Mouse (Mus musculus) stomach, embryonic 14.5 days (tissue): ENCODE measurements around the gene Ripor2. TPM values are rescaled to one million over a fixed set of nuclear protein-coding genes. Genes with fewer than 3 reads are reported as not detected.

Experiments used
- ATAC-seq: fragments of 200-750 bp; cut with Nextera tagmentation; 2 replicates; pipeline ENCODE4 v1.8.0; 2017; ENCODE audit warnings: low read depth, moderate TSS enrichment; ENCODE audit not compliant: insufficient number of reproducible peaks, insufficient read depth, low FRiP score
- H3K27ac ChIP-seq: fragments of 300-500 bp; sonication (generic); 2 replicates; pipeline ENCODE4 v1.5.1; 2014; ENCODE audit warnings: mild to moderate bottlenecking, low read length, moderate library complexity, mixed read lengths
- H3K27me3 ChIP-seq: fragments of 300-500 bp; sonication (generic); 2 replicates; pipeline ENCODE4 v1.6.1; 2014; ENCODE audit warnings: low read length, control low read depth, mixed read lengths; ENCODE audit not compliant: control insufficient read depth, insufficient read depth
- H3K36me3 ChIP-seq: fragments of 300-500 bp; sonication (generic); 2 replicates; pipeline ENCODE4 v1.6.1; 2014; ENCODE audit warnings: mild to moderate bottlenecking, control low read depth, low read length, moderate library complexity, mixed read lengths; ENCODE audit not compliant: control insufficient read depth, insufficient read depth
- H3K4me1 ChIP-seq: fragments of 300-500 bp; sonication (generic); 2 replicates; pipeline ENCODE4 v1.6.1; 2014; ENCODE audit warnings: low read length, control low read depth, mixed read lengths; ENCODE audit not compliant: control insufficient read depth, insufficient read depth
- H3K4me2 ChIP-seq: fragments of 300-500 bp; sonication (generic); replicated peaks from 2 replicates; pipeline ENCODE4 v1.6.1; 2014; ENCODE audit warnings: low read depth, low read length, control low read depth
- H3K4me3 ChIP-seq: fragments of 300-500 bp; sonication (generic); 2 replicates; pipeline ENCODE4 v1.5.1; 2014; ENCODE audit warnings: low read depth, low read length, control low read depth
- H3K9ac ChIP-seq: fragments of 300-500 bp; sonication (generic); replicated peaks from 2 replicates; pipeline ENCODE4 v1.6.1; 2014; ENCODE audit warnings: low read depth, mild to moderate bottlenecking, control low read depth, low read length, moderate library complexity, mixed read lengths
- H3K9me3 ChIP-seq: fragments of 300-500 bp; sonication (generic); 2 replicates; pipeline ENCODE4 v1.6.1; 2016; ENCODE audit warnings: low read depth, low read length, control low read depth; ENCODE audit not compliant: control insufficient read depth
- WGBS: fragments of 180-500 bp; shearing (Covaris S2); extraction: QIAGEN DNeasy Blood & Tissue Kit; methylation state at CpG from one replicate; pipeline ENCODE4 v1.1.7; 2014; 5-methylcytosine and 5-hydroxymethylcytosine counted together
- polyA plus RNA-seq: library from polyadenylated mRNA; unstranded; fragments of >200 nt; fragmentation: Nextera tagmentation; extraction: Ambion mirVana; gene quantifications from 2 replicates; pipeline ENCODE4 v1.2.1, GENCODE M21; 2014

The Ripor2 gene
- polyA plus RNA-seq, 1 experiment from 2014 or later, result 2.3 TPM

- ATAC-seq, result no peak
- no peaks in the 10 kb centered on the region for H3K27me3 ChIP-seq
- H3K4me1 ChIP-seq, result peaks cover 16% of the 10 kb centered on the region; the same call in 1 of the 2 replicates
- H3K4me3 ChIP-seq, result no peak overlapping the region
- H3K4me2 ChIP-seq, result no peak overlapping the region
- H3K9ac ChIP-seq, result no peak overlapping the region
- WGBS, result 72% methylated on average over 7 of the region's 7 CpGs
- H3K27ac ChIP-seq, result no peak overlapping the region
- H3K36me3 ChIP-seq, result no peaks in the 10 kb centered on the region
- no peaks in the 10 kb centered on the region for H3K9me3 ChIP-seq
Observed at GRCm38 (mm10) chr13:24717677-24718076, 135.7 kb downstream of the Ripor2 start.

- H3K4me2 ChIP-seq, result no peak overlapping the region
- no peaks in the 10 kb centered on the region for H3K9me3 ChIP-seq
- no peak overlapping the region for H3K4me3 ChIP-seq
- no peak overlapping the region for H3K9ac ChIP-seq
- H3K27ac ChIP-seq, result no peak overlapping the region
- no peaks in the 10 kb centered on the region for H3K36me3 ChIP-seq
- no peak for ATAC-seq
- H3K27me3 ChIP-seq, result no peaks in the 10 kb centered on the region
- 70% methylated on average over 10 of the region's 10 CpGs for WGBS
- H3K4me1 ChIP-seq, result 0 out of 2 replicates have a peak, but pooled peaks cover under 1% of the 10 kb centered on the region
Observed at GRCm38 (mm10) chr13:24721502-24721901, 139.5 kb downstream of the Ripor2 start.

GRCm38 (mm10) chr13:24723699-24724394, 141.9 kb downstream of the Ripor2 start:
- ATAC-seq, result no peak
- 68% methylated on average over 8 of the region's 8 CpGs for WGBS
- H3K27ac ChIP-seq, result no peak overlapping the region

GRCm38 (mm10) chr13:24724395-24724759, 142.4 kb downstream of the Ripor2 start:
- ATAC-seq, result no peak

More at GRCm38 (mm10) chr13:24723699-24724394, 141.9 kb downstream of the Ripor2 start:
- Histone ChIP-seq H3K4me2 (no peak overlapping the region), H3K4me3 (no peak overlapping the region), H3K9ac (no peak overlapping the region), H3K27me3 (no peaks in the 10 kb centered on the region), H3K36me3 (no peaks in the 10 kb centered on the region), H3K9me3 (no peaks in the 10 kb centered on the region), H3K4me1 (no peaks in the 10 kb centered on the region)

GRCm38 (mm10) chr13:24729128-24729527, 147.1 kb downstream of the Ripor2 start:
- H3K27ac ChIP-seq, result no peak overlapping the region
- no peaks in the 10 kb centered on the region for H3K4me1 ChIP-seq
- H3K9ac ChIP-seq, result no peak overlapping the region
- no peak overlapping the region for H3K4me3 ChIP-seq
- WGBS, result 89% methylated on average over 5 of the region's 5 CpGs
- H3K9me3 ChIP-seq, result no peaks in the 10 kb centered on the region
- no peak for ATAC-seq
- H3K36me3 ChIP-seq, result no peaks in the 10 kb centered on the region
- H3K27me3 ChIP-seq, result no peaks in the 10 kb centered on the region
- no peak overlapping the region for H3K4me2 ChIP-seq

More at GRCm38 (mm10) chr13:24724395-24724759, 142.4 kb downstream of the Ripor2 start:
- 68% methylated on average over 4 of the region's 4 CpGs for WGBS
- Histone ChIP-seq H3K4me3 (no peak overlapping the region), H3K27ac (no peak overlapping the region), H3K36me3 (no peaks in the 10 kb centered on the region), H3K27me3 (no peaks in the 10 kb centered on the region), H3K4me1 (no peaks in the 10 kb centered on the region), H3K4me2 (no peak overlapping the region), H3K9ac (no peak overlapping the region), H3K9me3 (no peaks in the 10 kb centered on the region)

GRCm38 (mm10) chr13:24734502-24734901, 152.5 kb downstream of the Ripor2 start:
- Histone ChIP-seq H3K27ac (no peak overlapping the region), H3K4me2 (no peak overlapping the region), H3K9ac (no peak overlapping the region), H3K9me3 (no peaks in the 10 kb centered on the region), H3K4me1 (no peaks in the 10 kb centered on the region), H3K27me3 (no peaks in the 10 kb centered on the region), H3K36me3 (no peaks in the 10 kb centered on the region), H3K4me3 (no peak overlapping the region)
- 83% methylated on average over 5 of the region's 5 CpGs for WGBS
- no peak for ATAC-seq

GRCm38 (mm10) chr13:24735608-24736131, 153.7 kb downstream of the Ripor2 start:
- Histone ChIP-seq H3K9ac (no peak overlapping the region), H3K4me1 (no peaks in the 10 kb centered on the region), H3K4me2 (no peak overlapping the region), H3K4me3 (no peak overlapping the region), H3K27ac (no peak overlapping the region), H3K36me3 (no peaks in the 10 kb centered on the region), H3K27me3 (no peaks in the 10 kb centered on the region), H3K9me3 (no peaks in the 10 kb centered on the region)
- WGBS, result 57% methylated on average over 6 of the region's 6 CpGs
- no peak for ATAC-seq

- no peak within 1 kb of the TSS for H3K4me2 ChIP-seq
- WGBS, result 87% methylated on average over 10 of the region's 10 CpGs
- no peaks in the 10 kb centered on the region for H3K36me3 ChIP-seq
- H3K4me3 ChIP-seq, result no peak within 1 kb of the TSS
- no peaks in the 10 kb centered on the region for H3K9me3 ChIP-seq
- no peaks in the 10 kb centered on the region for H3K27me3 ChIP-seq
- no peaks in the 10 kb centered on the region for H3K4me1 ChIP-seq
- ATAC-seq, result no peak
- no peak within 1 kb of the TSS for H3K9ac ChIP-seq
- H3K27ac ChIP-seq, result no peak within 1 kb of the TSS
Observed at GRCm38 (mm10) chr13:24741028-24741427, 159.0 kb downstream of the Ripor2 start, which contains the start of gene Armh2. Gene Armh2, plus strand, starts transcription at chr13:24741232.
